ENCODE assay signal across 33 mouse cellular contexts in the genomic region with DNA sequence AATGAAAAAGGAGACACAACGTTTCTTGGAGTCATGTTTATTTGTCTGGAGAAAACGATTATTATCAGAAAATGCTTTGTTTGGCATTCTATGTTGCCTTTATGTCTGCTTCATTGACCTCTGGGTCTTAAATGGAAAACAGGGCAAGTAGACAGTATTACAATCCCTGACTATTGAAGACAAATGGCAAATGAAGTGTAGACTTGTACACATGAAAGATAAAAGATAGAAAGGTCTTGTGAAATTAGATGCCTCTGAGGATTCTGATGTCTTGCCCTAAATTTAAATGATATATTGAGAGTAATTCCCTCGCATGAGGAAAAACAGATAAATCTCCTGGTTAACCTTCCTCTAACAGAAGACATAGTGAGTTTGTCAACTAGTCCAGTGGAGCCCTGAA.
"Had no signal": no experiment of that assay in that cellular context is flagged by ENCODE, and none has a peak within 500 bp of the region (broad histone marks: within the 10 kb centered on the region; RNA-seq: fewer than 3 reads in every experiment).

No protein-coding gene starts in this region.

- H3K36me3 ChIP-seq: limb, embryonic 10.5 days; limb, embryonic 12.5 days; limb, embryonic 13.5 days; limb, embryonic 15.5 days; liver, embryonic 12.5 days; liver, embryonic 13.5 days; liver, embryonic 15.5 days; lung, embryonic 15.5 days; midbrain, embryonic 10.5 days; midbrain, embryonic 12.5 days; midbrain, embryonic 13.5 days; midbrain, embryonic 15.5 days; neural tube, embryonic 12.5 days; neural tube, embryonic 13.5 days had no signal

- H3K27ac ChIP-seq: limb, embryonic 10.5 days; limb, embryonic 12.5 days; limb, embryonic 13.5 days; limb, embryonic 15.5 days; liver, embryonic 12.5 days; liver, embryonic 13.5 days; liver, embryonic 14.5 days; liver, embryonic 15.5 days; lung, embryonic 15.5 days; macrophage; midbrain, embryonic 10.5 days; midbrain, embryonic 12.5 days; midbrain, embryonic 13.5 days; midbrain, embryonic 15.5 days; neural tube, embryonic 12.5 days; neural tube, embryonic 13.5 days had no signal

- H3K4me3 ChIP-seq: limb, embryonic 10.5 days; limb, embryonic 12.5 days; limb, embryonic 13.5 days; limb, embryonic 15.5 days; liver, embryonic 12.5 days; liver, embryonic 13.5 days; liver, embryonic 15.5 days; lung, embryonic 15.5 days; megakaryocyte, embryonic 14.5 days; midbrain, embryonic 10.5 days; midbrain, embryonic 12.5 days; midbrain, embryonic 13.5 days; midbrain, embryonic 15.5 days; myocyte; neural tube, embryonic 12.5 days; neural tube, embryonic 13.5 days had no signal

- H3K4me2 ChIP-seq: limb, embryonic 12.5 days; limb, embryonic 13.5 days; limb, embryonic 15.5 days; liver, embryonic 11.5 days; liver, embryonic 12.5 days; liver, embryonic 13.5 days; liver, embryonic 15.5 days; lung, embryonic 14.5 days; lung, embryonic 15.5 days; midbrain, embryonic 11.5 days; midbrain, embryonic 12.5 days; midbrain, embryonic 13.5 days; midbrain, embryonic 15.5 days; neural tube, embryonic 12.5 days; neural tube, embryonic 13.5 days had no signal

- H3K9ac ChIP-seq: limb, embryonic 12.5 days; limb, embryonic 13.5 days; limb, embryonic 15.5 days; liver, embryonic 12.5 days; liver, embryonic 13.5 days; liver, embryonic 14.5 days; liver, embryonic 15.5 days; liver, postnatal 0 days; lung, embryonic 14.5 days; lung, embryonic 15.5 days; midbrain, embryonic 12.5 days; midbrain, embryonic 13.5 days; midbrain, embryonic 15.5 days; neural tube, embryonic 12.5 days; neural tube, embryonic 13.5 days had no signal

- H3K27me3 ChIP-seq: limb, embryonic 12.5 days; limb, embryonic 13.5 days; limb, embryonic 15.5 days; liver, embryonic 12.5 days; liver, embryonic 13.5 days; liver, embryonic 15.5 days; lung, embryonic 15.5 days; megakaryocyte, embryonic 14.5 days; midbrain, embryonic 12.5 days; midbrain, embryonic 13.5 days; midbrain, embryonic 15.5 days; neural tube, embryonic 12.5 days; neural tube, embryonic 13.5 days had no signal

- DNase-seq: left cerebral cortex, postnatal 4 days; liver; liver, embryonic 13.5 days; liver, postnatal 0 days; lung, adult 18-20 months; lung, adult 2 months; lung, embryonic 14.5 days; lung, postnatal 10 days; lung, postnatal 14 days; lung, postnatal 36 days; lung, postnatal 4 days; midbrain, embryonic 14.5 days had no signal

- H3K9me3 ChIP-seq: limb, embryonic 10.5 days; limb, embryonic 12.5 days; limb, embryonic 13.5 days; limb, embryonic 15.5 days; liver, embryonic 12.5 days; liver, embryonic 13.5 days; liver, embryonic 15.5 days; lung, embryonic 15.5 days; megakaryocyte, embryonic 14.5 days; midbrain, embryonic 10.5 days; midbrain, embryonic 12.5 days; midbrain, embryonic 13.5 days; midbrain, embryonic 15.5 days; neural tube, embryonic 12.5 days; neural tube, embryonic 13.5 days had no signal

- ATAC-seq: liver, embryonic 12.5 days; liver, postnatal 0 days; lung, postnatal 0 days; midbrain, embryonic 13.5 days; midbrain, embryonic 15.5 days; midbrain, embryonic 16.5 days had no signal

- H3K4me1 ChIP-seq: limb, embryonic 10.5 days; limb, embryonic 12.5 days; limb, embryonic 13.5 days; limb, embryonic 15.5 days; liver, embryonic 12.5 days; liver, embryonic 13.5 days; liver, embryonic 15.5 days; lung, embryonic 15.5 days; megakaryocyte, embryonic 14.5 days; midbrain, embryonic 10.5 days; midbrain, embryonic 12.5 days; midbrain, embryonic 13.5 days; midbrain, embryonic 15.5 days; neural tube, embryonic 12.5 days; neural tube, embryonic 13.5 days had no signal
